ENCODE assay signal across 19 mouse cellular contexts in the genomic region with DNA sequence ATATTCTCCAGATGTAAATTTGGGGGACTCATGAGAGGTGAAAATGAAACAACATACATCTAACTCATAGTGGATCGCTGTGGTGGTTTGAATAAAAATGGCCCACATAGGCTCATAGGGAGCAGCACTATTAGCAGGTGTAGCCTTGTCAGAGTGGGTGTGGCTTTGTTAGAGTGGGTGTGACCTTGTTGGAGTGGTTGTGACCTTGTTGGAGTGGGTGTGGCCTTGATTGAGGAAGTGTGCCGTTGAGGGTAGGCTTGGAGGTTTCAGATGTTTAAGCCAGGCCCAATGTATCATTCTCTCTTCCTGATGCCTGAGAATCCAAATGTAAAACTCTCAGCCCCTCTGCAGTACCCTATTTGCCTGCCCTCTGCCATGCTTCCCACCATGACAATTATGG. TPM values are rescaled to one million over a fixed set of nuclear protein-coding genes. Genes with fewer than 3 reads are reported as not detected.
"Had no signal": no experiment of that assay in that cellular context is flagged by ENCODE, and none has a peak within 500 bp of the region (broad histone marks: within the 10 kb centered on the region; RNA-seq: fewer than 3 reads in every experiment).

No protein-coding gene starts in this region.

- H3K4me1 ChIP-seq: limb, embryonic 10.5 days; liver, embryonic 15.5 days; megakaryocyte, embryonic 14.5 days; midbrain, embryonic 15.5 days; neural tube, embryonic 12.5 days had no signal

- H3K9ac ChIP-seq: liver, embryonic 15.5 days; midbrain, embryonic 15.5 days; neural tube, embryonic 12.5 days had no signal

- H3K9me3 ChIP-seq: limb, embryonic 10.5 days; liver, embryonic 15.5 days; midbrain, embryonic 15.5 days; neural tube, embryonic 12.5 days had no signal

- H3K36me3 ChIP-seq: limb, embryonic 10.5 days; liver, embryonic 15.5 days; midbrain, embryonic 15.5 days; neural tube, embryonic 12.5 days had no signal

- H3K4me3 ChIP-seq: left cerebral cortex, adult 2 months; limb, embryonic 10.5 days; liver, embryonic 15.5 days; megakaryocyte, embryonic 14.5 days; midbrain, embryonic 15.5 days; neural tube, embryonic 12.5 days had no signal

- H3K27me3 ChIP-seq: liver, embryonic 15.5 days; megakaryocyte, embryonic 14.5 days; midbrain, embryonic 15.5 days; neural tube, embryonic 12.5 days had no signal

- DNase-seq: kidney, adult 8-10 months; kidney, postnatal 36 days; lung, adult 2 months; lung, postnatal 36 days; thymus, adult 2 months; thymus, postnatal 25 days had no signal

- ATAC-seq: lung, postnatal 0 days; midbrain, embryonic 15.5 days had no signal

- H3K27ac ChIP-seq: left cerebral cortex, adult 2 months; limb, embryonic 10.5 days; liver, embryonic 15.5 days; midbrain, embryonic 15.5 days; neural tube, embryonic 12.5 days had no signal

- H3K4me2 ChIP-seq: liver, embryonic 11.5 days; liver, embryonic 15.5 days; midbrain, embryonic 11.5 days; midbrain, embryonic 15.5 days; neural tube, embryonic 12.5 days had no signal

RNA-seq across cellular contexts. Expression of a gene that starts 34.5 kb away (rescaled TPM):
- total RNA-seq: monocyte, adult 5-6 weeks; neutrophil, adult 5-6 weeks had no signal
- polyA plus RNA-seq: kidney, embryonic 16.5 days; limb, embryonic 10.5 days; liver, embryonic 11.5 days; liver, embryonic 15.5 days; lung, postnatal 0 days; stomach, embryonic 14.5 days had no signal
